Mouse (Mus musculus) heart, embryonic 11.5 days (tissue): Measurements from ENCODE around the gene C1qtnf7. TPM values are rescaled to one million over a fixed set of nuclear protein-coding genes. Genes with fewer than 3 reads are reported as not detected.

ENCODE experiments used
- ATAC-seq: fragments of 200-750 bp; cut with Nextera tagmentation; replicated peaks from 2 replicates; pipeline ENCODE4 v1.8.0; 2017; ENCODE audit warnings: moderate library complexity; ENCODE audit not compliant: insufficient number of reproducible peaks, low FRiP score, low TSS enrichment
- H3K27ac ChIP-seq: fragments of 300-500 bp; sonication (generic); 2 replicates; pipeline ENCODE4 v1.5.1; 2014; ENCODE audit warnings: mild to moderate bottlenecking, low read depth, low read length
- H3K27me3 ChIP-seq: fragments of 300-500 bp; sonication (generic); 2 replicates; pipeline ENCODE4 v1.6.1; 2014; ENCODE audit warnings: mild to moderate bottlenecking, low read length, mixed read lengths; ENCODE audit not compliant: control insufficient read depth, insufficient read depth
- H3K36me3 ChIP-seq: fragments of 300-500 bp; sonication (generic); 2 replicates; pipeline ENCODE4 v1.6.1; 2014; ENCODE audit warnings: mild to moderate bottlenecking, low read length, moderate library complexity, mixed read lengths; ENCODE audit not compliant: control insufficient read depth, insufficient read depth
- H3K4me1 ChIP-seq: fragments of 300-500 bp; sonication (generic); 2 replicates; pipeline ENCODE4 v1.6.1; 2014; ENCODE audit warnings: low read length; ENCODE audit not compliant: control insufficient read depth, insufficient read depth
- H3K4me2 ChIP-seq: fragments of 300-500 bp; sonication (generic); 2 replicates; pipeline ENCODE4 v1.6.1; 2014; ENCODE audit warnings: mild to moderate bottlenecking, moderate library complexity
- H3K4me3 ChIP-seq: fragments of 300-500 bp; sonication (generic); 2 replicates; pipeline ENCODE4 v1.5.1; 2014; ENCODE audit warnings: low read depth, low read length
- H3K9ac ChIP-seq: fragments of 300-500 bp; sonication (generic); 2 replicates; pipeline ENCODE4 v1.6.1; 2014; ENCODE audit warnings: mild to moderate bottlenecking, low read depth, low read length, moderate library complexity
- H3K9me3 ChIP-seq: fragments of 300-500 bp; sonication (generic); replicated peaks from 2 replicates; pipeline ENCODE4 v1.6.1; 2016; ENCODE audit warnings: low read length; ENCODE audit not compliant: control insufficient read depth
- WGBS: fragments of 180-500 bp; shearing (Covaris S2); extraction: QIAGEN DNeasy Blood & Tissue Kit; methylation state at CpG from one replicate; pipeline ENCODE4 v1.1.7; 2014; ENCODE audit not compliant: insufficient replicate concordance; 5-methylcytosine and 5-hydroxymethylcytosine counted together
- polyA plus RNA-seq: library from polyadenylated mRNA; unstranded; fragments of >200 nt; fragmentation: Nextera tagmentation; extraction: Ambion mirVana; gene quantifications from 2 replicates; pipeline ENCODE4 v1.2.1, GENCODE M21; 2014

C1qtnf7 gene
- polyA plus RNA-seq, 1 experiment from 2014 or later = 5.2 TPM

DNA sequence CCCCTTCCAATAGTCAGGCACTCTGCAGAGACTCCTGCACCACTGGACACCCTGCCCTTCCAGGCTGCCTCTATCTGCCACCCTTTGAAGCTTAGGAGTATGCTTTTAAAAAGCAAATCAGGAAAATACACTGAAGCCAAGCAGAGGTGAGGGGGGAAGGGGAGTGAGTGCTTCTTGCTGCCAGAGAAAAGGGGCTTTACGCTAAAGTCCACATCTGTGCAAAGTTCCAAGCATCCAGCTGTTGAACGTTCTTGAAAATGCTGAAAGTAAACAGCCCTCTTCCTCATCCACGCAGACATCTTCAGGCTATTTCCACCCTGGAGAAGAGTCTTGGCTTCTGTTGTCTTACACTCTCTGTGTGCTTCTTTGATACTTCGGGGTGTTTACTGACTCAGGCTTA lies 34.6 kb downstream of the C1qtnf7 start:
- Histone ChIP-seq H3K27me3 (no peaks in the 10 kb centered on the region), H3K9ac (no peak overlapping the region), H3K9me3 (no peaks in the 10 kb centered on the region), H3K4me3 (no peak overlapping the region), H3K36me3 (no peaks in the 10 kb centered on the region), H3K4me1 (no peaks in the 10 kb centered on the region; the same call in 1 of the 2 replicates), H3K27ac (no peak overlapping the region), H3K4me2 (no peak overlapping the region)
- WGBS = 56% methylated on average over 4 of the region's 4 CpGs
- no peak for ATAC-seq

DNA sequence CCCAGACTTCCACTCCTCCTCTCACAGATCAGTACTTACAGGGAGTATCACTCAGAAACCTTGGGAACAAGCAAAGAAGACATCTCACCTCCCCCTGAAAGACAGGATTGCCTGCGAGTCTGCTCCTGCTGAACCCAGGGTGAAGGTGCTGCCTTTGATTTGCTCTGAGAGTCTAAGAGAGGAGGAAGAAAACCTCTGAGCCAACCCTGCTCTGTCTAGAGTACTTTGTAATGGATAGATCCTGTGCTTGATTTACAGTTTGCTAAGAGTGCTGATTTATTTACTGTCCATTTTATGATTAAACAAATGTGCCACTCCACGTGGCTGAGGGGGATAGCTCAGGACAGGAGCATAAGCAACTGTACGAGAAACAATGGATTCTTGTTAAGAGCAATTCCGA lies 35.1 kb downstream of the C1qtnf7 start:
- no peak overlapping the region for H3K27ac ChIP-seq
- H3K4me2 ChIP-seq = no peak overlapping the region
- 49% methylated on average over 4 of the region's 4 CpGs for WGBS
- no peak for ATAC-seq
- H3K36me3 ChIP-seq = no peaks in the 10 kb centered on the region
- no peaks in the 10 kb centered on the region; the same call in 1 of the 2 replicates for H3K4me1 ChIP-seq
- H3K9me3 ChIP-seq = no peaks in the 10 kb centered on the region
- H3K27me3 ChIP-seq = no peaks in the 10 kb centered on the region
- no peak overlapping the region for H3K4me3 ChIP-seq
- H3K9ac ChIP-seq = no peak overlapping the region

DNA sequence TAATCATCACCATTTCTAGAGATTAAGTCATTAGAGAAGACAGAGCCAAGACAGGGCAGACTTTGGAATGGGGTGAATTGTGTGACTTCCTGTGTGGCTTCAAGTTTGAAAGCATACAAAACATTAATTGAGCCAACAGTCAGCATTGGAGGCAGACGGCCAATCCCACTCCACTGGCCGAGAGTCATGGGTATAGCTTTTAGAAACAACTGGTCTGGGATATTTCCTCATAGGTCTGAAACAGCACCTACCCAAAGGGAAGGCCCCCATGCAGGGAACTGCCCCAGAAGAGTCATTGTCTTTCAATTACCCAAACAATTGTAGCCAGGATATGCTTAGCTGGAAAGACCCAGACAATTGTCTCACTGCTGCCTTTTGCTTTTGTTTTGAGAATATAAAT lies 39.5 kb downstream of the C1qtnf7 start:
- Histone ChIP-seq H3K9ac (no peak overlapping the region), H3K36me3 (no peaks in the 10 kb centered on the region), H3K9me3 (no peaks in the 10 kb centered on the region), H3K27ac (no peak overlapping the region), H3K27me3 (no peaks in the 10 kb centered on the region), H3K4me3 (no peak overlapping the region), H3K4me2 (no peak overlapping the region), H3K4me1 (no peaks in the 10 kb centered on the region)
- WGBS = 36% methylated on average over 2 of the region's 2 CpGs
- no peak for ATAC-seq

- no peak for ATAC-seq
- Histone ChIP-seq H3K4me2 (no peak overlapping the region), H3K9ac (no peak overlapping the region), H3K4me3 (no peak overlapping the region), H3K27me3 (no peaks in the 10 kb centered on the region), H3K36me3 (no peaks in the 10 kb centered on the region), H3K9me3 (no peaks in the 10 kb centered on the region), H3K4me1 (no peaks in the 10 kb centered on the region), H3K27ac (no peak overlapping the region)
- 78% methylated on average over 6 of the region's 6 CpGs for WGBS
Observed at GRCm38 (mm10) chr5:43555406-43555805, 40.1 kb downstream of the C1qtnf7 start.

GRCm38 (mm10) chr5:43557436-43557835 lies 42.1 kb downstream of the C1qtnf7 start:
- WGBS = 80% methylated on average over 5 of the region's 5 CpGs
- Histone ChIP-seq H3K36me3 (no peaks in the 10 kb centered on the region), H3K4me1 (no peaks in the 10 kb centered on the region), H3K9ac (no peak overlapping the region), H3K4me3 (no peak overlapping the region), H3K4me2 (no peak overlapping the region), H3K27ac (no peak overlapping the region), H3K27me3 (no peaks in the 10 kb centered on the region), H3K9me3 (no peaks in the 10 kb centered on the region)
- ATAC-seq = no peak

GRCm38 (mm10) chr5:43561639-43562252 lies 46.4 kb downstream of the C1qtnf7 start:
- 49% methylated on average over 2 of the region's 2 CpGs for WGBS
- Histone ChIP-seq H3K4me2 (no peak overlapping the region), H3K4me3 (no peak overlapping the region), H3K27ac (no peak overlapping the region), H3K9me3 (no peaks in the 10 kb centered on the region), H3K27me3 (no peaks in the 10 kb centered on the region), H3K4me1 (no peaks in the 10 kb centered on the region), H3K9ac (no peak overlapping the region), H3K36me3 (no peaks in the 10 kb centered on the region)
- ATAC-seq = no peak

- Histone ChIP-seq H3K36me3 (no peaks in the 10 kb centered on the region), H3K4me3 (no peak overlapping the region), H3K9me3 (no peaks in the 10 kb centered on the region), H3K4me2 (no peak overlapping the region), H3K4me1 (no peaks in the 10 kb centered on the region), H3K9ac (no peak overlapping the region), H3K27ac (no peak overlapping the region), H3K27me3 (no peaks in the 10 kb centered on the region)
- ATAC-seq = no peak
- WGBS = 44% methylated on average over 3 of the region's 3 CpGs
Observed at GRCm38 (mm10) chr5:43569720-43570359, 54.5 kb downstream of the C1qtnf7 start.

GRCm38 (mm10) chr5:43582876-43583275 lies 67.5 kb downstream of the C1qtnf7 start:
- no peaks in the 10 kb centered on the region for H3K4me1 ChIP-seq
- H3K27ac ChIP-seq = no peak overlapping the region
- no peak overlapping the region for H3K4me3 ChIP-seq
- WGBS = 30% methylated on average over 2 of the region's 2 CpGs
- no peak for ATAC-seq
- H3K9me3 ChIP-seq = no peaks in the 10 kb centered on the region
- H3K4me2 ChIP-seq = no peak overlapping the region
- no peaks in the 10 kb centered on the region for H3K36me3 ChIP-seq
- no peaks in the 10 kb centered on the region for H3K27me3 ChIP-seq
- H3K9ac ChIP-seq = no peak overlapping the region
